Mouse (Mus musculus) bone marrow, adult 2 months (tissue): Measurements from ENCODE around the gene D630039A03Rik.

ENCODE experiments used
- CTCF ChIP-seq: fragments of 200-500 bp; IDR thresholded peaks from 2 replicates; pipeline ENCODE4 v1.5.1; 2011; ENCODE audit warnings: low read length, control low read depth; ENCODE audit not compliant: control insufficient read depth, insufficient read depth
- POLR2A ChIP-seq: fragments of 200-500 bp; IDR thresholded peaks from 2 replicates; pipeline ENCODE4 v1.6.1; 2011; ENCODE audit warnings: low read depth, mild to moderate bottlenecking, control low read depth, low read length, borderline replicate concordance; ENCODE audit not compliant: control insufficient read depth

GRCm38 (mm10) chr4:57924556-57925071 is 8.5 kb upstream of the D630039A03Rik start:
- TF ChIP-seq POLR2A = no peak
- TF ChIP-seq CTCF = no peak
